In genomic region chr9:62974439-62974838, GRCm38 (mm10) we compare ENCODE assay signal across 9 mouse cellular contexts. TPM values are rescaled to one million over a fixed set of nuclear protein-coding genes. Genes with fewer than 3 reads are reported as not detected.
DNase-seq lines count a peak whose midpoint lies in the region; ATAC-seq and TF ChIP-seq lines count a peak whose summit lies in the region.
"Had no signal": no experiment of that assay in that cellular context is flagged by ENCODE, and none has a peak within 500 bp of the region (broad histone marks: within the 10 kb centered on the region; RNA-seq: fewer than 3 reads in every experiment).

No protein-coding gene starts in this region.

- H3K27ac ChIP-seq in hindbrain, postnatal 0 days, result no peak overlapping the region
- no peak overlapping the region for H3K27ac ChIP-seq in hindbrain, embryonic 13.5 days
- peak overlapping the region; percentile 35; the same call in 1 of the 2 replicates for H3K27ac ChIP-seq in thymus, adult 2 months (ENCODE audit: control insufficient read depth, insufficient read depth, low read length)
- no peak overlapping the region for H3K27ac ChIP-seq in hindbrain, embryonic 14.5 days
- H3K27ac ChIP-seq: limb, embryonic 13.5 days had no signal

- H3K9ac ChIP-seq in hindbrain, postnatal 0 days (replicated peaks; ENCODE audit: low read length), result no peak overlapping the region
- no peak overlapping the region for H3K9ac ChIP-seq in hindbrain, embryonic 13.5 days
- H3K9ac ChIP-seq in hindbrain, embryonic 14.5 days, result no peak overlapping the region
- H3K9ac ChIP-seq: limb, embryonic 13.5 days had no signal

- H3K4me2 ChIP-seq in hindbrain, postnatal 0 days (ENCODE audit: low read depth, low read length), result no peak overlapping the region
- H3K4me2 ChIP-seq in hindbrain, embryonic 13.5 days, result no peak overlapping the region
- no peak overlapping the region for H3K4me2 ChIP-seq in hindbrain, embryonic 14.5 days (replicated peaks)
- H3K4me2 ChIP-seq: limb, embryonic 13.5 days had no signal

- H3K4me3 ChIP-seq in hindbrain, postnatal 0 days (ENCODE audit: low read length), result no peak overlapping the region
- H3K4me3 ChIP-seq in hindbrain, embryonic 13.5 days, result no peak overlapping the region
- no peak overlapping the region for H3K4me3 ChIP-seq in thymus, adult 2 months (ENCODE audit: control insufficient read depth, insufficient read depth, low read length)
- H3K4me3 ChIP-seq in hindbrain, embryonic 14.5 days (replicated peaks; ENCODE audit: low read length), result no peak overlapping the region
- H3K4me3 ChIP-seq: limb, embryonic 13.5 days had no signal

- no peaks in the 10 kb centered on the region for H3K9me3 ChIP-seq in hindbrain, postnatal 0 days (ENCODE audit: low read length)
- H3K9me3 ChIP-seq in hindbrain, embryonic 13.5 days, result no peaks in the 10 kb centered on the region
- H3K9me3 ChIP-seq in hindbrain, embryonic 14.5 days (ENCODE audit: control insufficient read depth, low read length), result no peaks in the 10 kb centered on the region
- H3K9me3 ChIP-seq: limb, embryonic 13.5 days had no signal

- no peaks in the 10 kb centered on the region for H3K36me3 ChIP-seq in hindbrain, postnatal 0 days (ENCODE audit: insufficient read depth, low read length)
- H3K36me3 ChIP-seq in hindbrain, embryonic 13.5 days, result no peaks in the 10 kb centered on the region
- no peaks in the 10 kb centered on the region for H3K36me3 ChIP-seq in thymus, adult 2 months (ENCODE audit: control insufficient read depth, insufficient read depth, low read length)
- H3K36me3 ChIP-seq in hindbrain, embryonic 14.5 days (replicated peaks; ENCODE audit: control insufficient read depth, insufficient read depth), result no peaks in the 10 kb centered on the region

- no peak for TF ChIP-seq POLR2A in thymus, adult 2 months (IDR thresholded peaks at IDR 0.05; ENCODE audit: control insufficient read depth, extremely low read depth, insufficient read depth, low read length, poor library complexity)

- peak; percentile 52 for TF ChIP-seq CTCF in hindbrain, postnatal 0 days (IDR thresholded peaks at IDR 0.05; ENCODE audit: low read depth)
- no peak for TF ChIP-seq CTCF in thymus, adult 2 months (IDR thresholded peaks at IDR 0.05; ENCODE audit: borderline replicate concordance, control insufficient read depth, extremely low read depth, insufficient read depth, low read length, poor library complexity)

- no peaks in the 10 kb centered on the region for H3K4me1 ChIP-seq in hindbrain, postnatal 0 days (ENCODE audit: insufficient read depth, low read length)
- peaks cover 32% of the 10 kb centered on the region for H3K4me1 ChIP-seq in hindbrain, embryonic 13.5 days (replicated peaks)
- peaks cover 12% of the 10 kb centered on the region for H3K4me1 ChIP-seq in thymus, adult 2 months (replicated peaks; ENCODE audit: control insufficient read depth, insufficient read depth, low read length)
- H3K4me1 ChIP-seq in hindbrain, embryonic 14.5 days (replicated peaks; ENCODE audit: control insufficient read depth, insufficient read depth, low read length), result peaks cover 13% of the 10 kb centered on the region; the same call in 1 of the 2 replicates

- H3K27me3 ChIP-seq in hindbrain, postnatal 0 days (ENCODE audit: insufficient read depth, low read length), result no peaks in the 10 kb centered on the region
- H3K27me3 ChIP-seq in hindbrain, embryonic 13.5 days, result no peaks in the 10 kb centered on the region
- H3K27me3 ChIP-seq in thymus, adult 2 months (ENCODE audit: control insufficient read depth, insufficient read depth, low read length), result no peaks in the 10 kb centered on the region
- H3K27me3 ChIP-seq in hindbrain, embryonic 14.5 days (ENCODE audit: control insufficient read depth, insufficient read depth, low read length), result no peaks in the 10 kb centered on the region
- H3K27me3 ChIP-seq: limb, embryonic 13.5 days had no signal

- peak; percentile 25 for DNase-seq in hindbrain, postnatal 0 days (ENCODE audit: low spot score)
- peak; percentile 46 for DNase-seq in thymus, adult 2 months
- DNase-seq in thymus, adult 18-20 months, result no peak
- no peak for DNase-seq in frontal cortex, postnatal 36 days (ENCODE audit: low spot score in 2 of 2)
- no peak for DNase-seq in gastrocnemius, postnatal 4 days (ENCODE audit: low spot score in 2 of 2)
- DNase-seq in hindbrain, embryonic 14.5 days (ENCODE audit: low spot score), result no peak

- WGBS in hindbrain, postnatal 0 days, result 98% methylated on average over 2 of the region's 2 CpGs
- WGBS in hindbrain, embryonic 13.5 days, result 92% methylated on average over 2 of the region's 2 CpGs
- 94% methylated on average over 2 of the region's 2 CpGs for WGBS in thymus, adult 2 months
- WGBS in hindbrain, embryonic 14.5 days, result 97% methylated on average over 2 of the region's 2 CpGs

- no peak for ATAC-seq in hindbrain, postnatal 0 days
- ATAC-seq in hindbrain, embryonic 13.5 days (ENCODE audit: low FRiP score), result no peak
- peak; percentile 52 for ATAC-seq in granulocyte monocyte progenitor cell, adult 5-6 weeks (replicated peaks; ENCODE audit: poor library complexity, severe bottlenecking)
- ATAC-seq in hindbrain, embryonic 14.5 days (ENCODE audit: low FRiP score), result no peak

RNA-seq across cellular contexts. Expression of gene Pias1, which starts 13.3 kb away (rescaled TPM):
- total RNA-seq in hindbrain, postnatal 0 days (2014; rRNA removed), result 30.5 and 37.2 TPM in 2 replicates
- 48.7 and 51.4 TPM in 2 replicates for polyA plus RNA-seq in hindbrain, postnatal 0 days (2015; fragmentation: Nextera tagmentation; extraction: Ambion mirVana)
- polyA plus RNA-seq in hindbrain, embryonic 13.5 days (2015; fragmentation: Nextera tagmentation; extraction: Ambion mirVana), result 64.9 and 68.2 TPM in 2 replicates
- 60.9 and 64.3 TPM in 2 replicates for polyA plus RNA-seq in thymus, adult 2 months (2012; rRNA removed)
- 44.4 and 57.8 TPM in 2 replicates for total RNA-seq in granulocyte monocyte progenitor cell, adult 5-6 weeks (2014; fragmentation: Nextera tagmentation)
- 19.0 and 38.3 TPM in 2 replicates for total RNA-seq in granulocyte monocyte progenitor cell, adult 5-6 weeks (2017)
- 10 to 100 TPM; 21.6 to 25.4 TPM for total RNA-seq in gastrocnemius, postnatal 4 days (2021)
- 54.6 and 61.1 TPM in 2 replicates for polyA plus RNA-seq in hindbrain, embryonic 14.5 days (2014; fragmentation: Nextera tagmentation; extraction: Ambion mirVana)

Comparison
In these comparisons a context has a peak if more than half of its experiments do, and no peak if none do; other contexts are left out.
1. DNase-seq: peak in hindbrain, postnatal 0 days (single experiment) and thymus, adult 2 months (single experiment); none in thymus, adult 18-20 months (0 of 2), frontal cortex, postnatal 36 days (0 of 2), gastrocnemius, postnatal 4 days (0 of 2) and hindbrain, embryonic 14.5 days (single experiment).